Mouse (Mus musculus): ENCODE measurements around the gene Ccdc151. TPM values are rescaled to one million over a fixed set of nuclear protein-coding genes. Genes with fewer than 3 reads are reported as not detected.

The Ccdc151 gene
- not detected in 2 replicates for total RNA-seq (2015)
- total RNA-seq (2017) = not detected in 2 replicates

DNA sequence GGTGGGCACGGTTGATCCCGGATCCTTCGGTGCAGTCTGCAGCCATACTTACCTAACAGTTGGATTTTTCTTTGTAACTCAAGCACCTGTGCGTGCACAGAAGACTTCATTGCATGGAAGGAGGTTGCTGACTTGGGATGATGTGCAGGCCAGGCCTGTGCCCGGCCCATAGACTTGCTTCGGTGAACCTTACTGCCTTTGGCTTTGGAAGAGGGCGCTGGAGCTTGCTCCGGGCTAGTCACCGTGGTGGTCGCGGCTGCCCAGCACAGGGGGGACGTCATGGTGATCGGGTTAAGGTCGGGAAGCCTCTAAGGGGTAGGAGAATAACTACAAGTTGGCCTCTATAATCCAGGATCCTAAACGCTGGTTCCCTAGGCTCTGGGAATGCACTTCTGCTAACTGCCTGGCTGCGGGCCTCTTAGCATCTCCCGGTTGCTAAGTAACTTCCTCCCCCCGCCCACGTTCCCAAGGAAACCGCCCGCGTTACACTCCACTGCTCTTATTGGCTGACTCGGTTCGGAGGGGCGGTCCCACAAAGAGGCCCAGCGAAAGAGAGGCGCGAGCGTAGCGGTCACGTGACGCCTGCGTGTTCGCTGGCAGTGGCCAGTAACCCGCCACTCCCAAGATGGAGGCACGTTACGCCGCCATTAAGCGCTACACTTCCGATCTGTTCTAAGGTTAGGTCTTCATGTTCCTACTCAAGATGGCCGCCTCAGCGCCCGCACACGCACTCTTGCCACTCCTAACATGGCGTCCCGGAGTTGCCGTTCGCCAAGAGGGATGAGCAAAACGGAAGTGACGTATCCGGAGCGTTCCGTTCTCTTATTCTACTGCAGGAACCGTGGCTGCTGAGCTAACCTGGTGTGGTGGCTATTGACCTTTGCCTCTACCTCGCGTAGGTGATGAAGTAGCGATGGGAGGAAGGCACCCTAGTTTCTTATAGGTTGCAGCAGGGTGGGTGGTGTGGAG is at the start of gene Ccdc151, which contains the start of gene Prkcsh:
Gene Ccdc151 (minus strand): TSS at position 441 of the 969 bp plus-strand sequence.
Gene Prkcsh (plus strand): TSS at position 613 of the 969 bp plus-strand sequence.
- ATAC-seq (replicated peaks; ENCODE audit: poor library complexity) = peak; percentile 95

DNA sequence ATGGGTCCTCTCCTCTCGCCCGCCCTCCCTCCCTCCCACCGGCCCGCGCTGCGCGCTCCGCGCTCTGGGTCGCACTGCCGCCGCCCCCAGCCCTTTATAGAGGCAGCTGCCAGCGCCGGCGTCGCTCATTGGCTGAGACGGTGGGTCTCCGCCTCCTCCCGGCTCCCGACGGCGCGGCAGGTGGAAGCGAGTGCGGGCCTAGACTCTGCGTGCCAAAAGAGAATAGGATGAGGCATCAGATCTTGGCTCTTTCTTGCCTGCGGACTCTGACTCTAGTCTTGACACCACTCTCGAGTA is 49.5 kb upstream of the Ccdc151 start, which contains the start of gene Elavl3:
Gene Elavl3 (minus strand): TSS at position 66 of the 297 bp plus-strand sequence.
- no peak for ATAC-seq (replicated peaks; ENCODE audit: poor library complexity)

DNA sequence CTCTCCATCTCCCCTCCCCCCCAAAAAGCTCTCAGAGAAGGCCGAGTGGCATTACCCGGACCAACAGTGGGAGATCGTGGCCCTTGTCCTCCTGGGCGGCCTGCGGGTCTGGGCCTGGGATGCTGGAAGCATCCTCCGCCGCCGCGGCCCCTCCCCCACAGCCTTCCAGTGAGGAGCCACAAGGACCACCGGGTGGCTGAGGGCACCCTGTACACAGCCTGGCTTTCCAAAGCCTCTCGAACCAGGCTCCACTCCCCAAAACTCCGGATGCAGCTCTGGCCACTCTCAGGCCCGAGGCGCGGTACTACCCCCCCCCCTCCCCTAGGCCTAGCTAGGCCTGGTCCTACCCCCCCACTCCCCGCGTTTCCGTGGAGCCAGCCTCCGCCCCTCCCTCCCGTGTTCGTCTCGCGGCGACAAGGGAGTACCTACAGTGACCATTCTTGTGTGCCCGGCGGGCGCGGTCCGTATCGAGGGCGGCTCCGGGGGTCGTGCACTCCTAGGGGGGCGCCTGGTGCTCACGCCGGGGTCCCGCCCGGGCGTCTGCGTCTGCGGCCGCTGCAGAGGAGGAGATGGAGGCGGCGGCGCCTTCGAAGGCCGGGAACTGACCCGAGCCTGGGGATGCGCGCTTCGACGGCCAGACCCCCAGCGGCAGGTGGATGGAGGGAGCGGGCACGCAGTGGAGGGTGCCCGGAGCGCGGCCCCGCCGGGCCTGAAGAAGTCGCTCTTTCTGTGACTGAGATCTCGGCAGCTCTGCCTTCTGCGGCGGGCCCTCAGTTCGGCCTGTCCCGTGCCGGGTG is 48.9 kb upstream of the Ccdc151 start:
- ATAC-seq (replicated peaks; ENCODE audit: poor library complexity) = no peak

DNA sequence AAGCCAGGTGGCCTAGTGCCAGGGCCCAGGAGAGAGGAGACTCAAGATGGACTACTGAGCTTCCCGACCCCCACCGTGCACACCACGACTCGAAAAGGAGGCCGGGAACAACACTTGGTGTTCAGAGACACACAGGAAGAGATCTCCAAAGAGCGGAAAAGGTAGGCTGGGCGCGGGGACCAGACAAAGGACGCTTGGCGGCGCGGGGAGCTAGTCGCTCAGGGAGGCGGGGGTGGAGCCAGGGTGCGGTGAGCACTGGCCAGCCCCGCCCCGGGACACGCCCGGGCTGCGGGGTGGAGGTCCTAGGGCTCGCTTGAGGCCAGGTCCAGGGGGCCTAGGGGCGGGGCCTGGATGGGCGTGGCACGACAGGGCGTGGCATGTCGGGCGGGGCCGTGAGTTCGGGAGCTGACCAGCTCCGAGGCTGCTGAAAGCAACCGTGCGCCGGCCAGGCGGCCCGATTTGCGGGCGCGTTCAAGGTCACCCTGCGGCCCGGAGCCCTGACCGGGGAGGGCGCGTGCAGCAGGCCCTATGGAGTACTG is 48.0 kb upstream of the Ccdc151 start:
- ATAC-seq (replicated peaks; ENCODE audit: poor library complexity) = peak; percentile 69

DNA sequence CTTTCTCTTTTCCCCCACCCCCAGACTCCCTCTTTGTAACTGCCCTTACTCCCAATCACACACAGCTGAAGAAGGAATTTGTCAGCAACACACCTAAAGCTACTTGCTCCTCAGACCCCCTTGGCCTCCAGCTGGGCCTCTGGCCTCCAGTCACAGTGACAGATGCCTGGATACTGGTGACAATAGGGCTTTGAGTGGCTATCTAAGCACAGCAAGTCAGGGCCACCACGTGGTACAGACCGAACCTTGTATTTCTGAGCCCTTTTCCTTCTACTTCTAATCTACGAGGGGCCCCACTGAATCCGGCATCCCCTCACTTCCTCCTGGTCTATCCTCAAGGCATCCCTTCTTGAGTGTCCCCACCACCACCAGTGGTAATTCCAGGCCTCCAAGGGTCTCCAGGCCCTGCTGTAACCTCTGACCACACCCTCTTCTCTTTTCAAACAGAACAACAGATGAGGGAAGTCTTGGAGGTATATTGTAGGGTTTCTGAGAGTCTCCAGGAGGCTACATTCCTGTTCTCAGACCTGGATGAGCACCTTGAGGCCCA is 47.4 kb upstream of the Ccdc151 start:
- ATAC-seq (replicated peaks; ENCODE audit: poor library complexity) = no peak

DNA sequence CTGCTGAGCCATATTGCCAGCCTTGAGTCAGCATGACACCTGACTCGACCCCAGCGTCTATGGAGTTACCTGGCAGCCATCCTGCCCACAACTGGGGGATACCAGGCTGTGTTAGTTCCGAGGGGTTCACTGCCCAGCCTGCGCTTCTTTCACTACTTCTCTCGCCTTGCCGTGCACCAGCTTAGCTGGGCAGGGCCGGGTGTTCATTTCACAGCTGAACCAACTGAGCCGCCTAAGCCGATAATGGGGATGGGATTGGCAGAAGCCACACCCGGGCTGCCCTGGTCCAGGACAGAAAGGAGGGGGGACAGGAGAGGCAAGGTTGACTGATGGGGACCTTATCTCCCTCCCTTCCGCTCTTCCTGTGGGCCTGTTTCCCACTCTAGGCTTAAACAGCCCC is 46.9 kb upstream of the Ccdc151 start:
- ATAC-seq (replicated peaks; ENCODE audit: poor library complexity) = no peak

DNA sequence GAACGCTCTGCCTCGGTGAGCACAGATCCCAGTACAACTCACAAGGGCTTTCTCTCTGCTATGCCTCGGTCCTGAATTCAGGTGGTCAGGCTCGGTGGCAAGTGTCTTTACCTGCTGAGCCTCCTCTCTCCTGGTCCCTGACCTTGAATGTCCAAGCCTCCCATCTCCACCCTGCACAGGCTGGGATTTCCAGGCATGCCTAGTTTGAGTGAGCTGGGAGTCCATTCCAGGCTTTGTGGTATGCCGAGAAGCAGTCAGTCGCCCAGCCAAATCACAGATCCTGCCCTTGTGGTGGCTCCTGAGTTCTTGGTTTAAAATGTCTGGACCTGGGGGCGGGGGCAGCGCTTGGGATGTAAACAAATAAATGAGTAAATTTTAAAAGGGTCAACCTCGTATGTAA is 44.9 kb upstream of the Ccdc151 start:
- ATAC-seq (replicated peaks; ENCODE audit: poor library complexity) = no peak

DNA sequence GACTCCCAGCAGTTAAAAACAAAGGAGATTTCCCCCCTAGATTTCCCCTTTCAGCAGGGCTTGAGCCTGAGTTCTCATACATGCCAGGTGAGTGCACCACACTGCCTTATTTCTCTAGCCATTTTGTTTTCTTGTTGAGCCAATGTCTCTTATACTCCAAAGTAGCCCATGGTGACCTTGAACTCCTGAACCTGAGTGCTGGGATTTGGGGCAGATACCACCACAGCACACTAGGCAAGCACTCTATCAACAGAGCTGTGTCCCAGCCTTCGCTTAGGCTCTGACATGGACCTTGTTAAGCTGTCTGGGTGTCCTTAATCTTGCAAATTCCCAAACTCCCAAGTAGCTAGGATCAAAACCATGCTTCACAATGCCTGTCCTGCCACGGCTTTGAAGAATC is 39.4 kb upstream of the Ccdc151 start:
- no peak for ATAC-seq (replicated peaks; ENCODE audit: poor library complexity)

DNA sequence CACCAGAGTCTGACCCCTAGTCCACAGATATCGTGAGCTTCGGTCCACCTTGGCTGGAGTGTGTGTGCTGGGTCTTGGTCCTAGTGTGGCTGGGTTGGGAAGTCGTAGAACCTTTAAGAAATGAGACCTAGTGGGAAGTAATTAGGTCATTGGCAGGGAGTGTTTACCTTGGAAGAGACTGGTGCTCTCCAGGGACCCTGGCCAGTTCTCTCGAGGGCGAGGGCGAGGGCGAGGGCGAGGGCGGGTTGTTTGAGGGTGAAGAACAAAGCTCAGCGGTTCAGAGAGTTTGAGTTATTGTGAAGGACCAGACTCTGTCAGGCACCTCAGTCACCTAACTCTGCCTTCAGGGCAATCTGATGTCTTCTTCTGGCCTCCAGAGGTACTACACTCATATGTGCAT is 35.4 kb upstream of the Ccdc151 start:
- ATAC-seq (replicated peaks; ENCODE audit: poor library complexity) = no peak

DNA sequence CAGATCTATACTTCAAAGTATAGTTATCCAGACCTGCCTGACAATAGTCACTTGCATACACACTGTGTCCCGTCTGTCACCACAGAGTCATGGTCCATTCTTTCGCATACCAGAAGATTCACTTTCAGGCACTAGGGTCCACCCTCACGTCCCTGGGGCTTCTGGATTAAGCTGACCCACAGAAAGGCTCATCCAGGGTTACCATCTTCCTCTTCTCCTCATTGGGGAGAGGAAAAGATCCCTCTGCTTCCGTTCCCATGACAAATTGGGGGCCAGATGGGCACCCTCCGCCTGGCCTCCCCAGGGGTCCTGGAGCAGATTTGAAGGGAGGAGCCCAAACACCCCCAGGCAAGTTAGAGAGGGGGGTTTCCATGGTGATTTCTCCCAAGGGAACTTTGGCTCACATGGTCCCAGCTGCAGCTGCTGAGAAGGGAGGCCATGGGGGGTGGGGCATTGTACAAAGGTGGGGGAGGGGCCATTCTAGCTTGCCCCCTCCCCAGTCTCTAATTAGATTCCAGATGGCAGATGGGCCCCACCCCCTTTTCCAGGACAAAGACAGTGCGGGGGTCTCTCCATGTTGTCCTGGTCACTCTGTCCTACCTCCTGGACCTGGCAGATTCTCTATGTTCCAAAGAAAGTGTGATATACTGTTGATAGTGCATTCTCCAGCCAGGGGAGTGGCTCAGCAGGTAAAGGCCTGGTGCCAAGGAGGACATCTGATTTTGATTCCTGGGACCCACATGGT is 33.0 kb upstream of the Ccdc151 start:
- ATAC-seq (replicated peaks; ENCODE audit: poor library complexity) = no peak

DNA sequence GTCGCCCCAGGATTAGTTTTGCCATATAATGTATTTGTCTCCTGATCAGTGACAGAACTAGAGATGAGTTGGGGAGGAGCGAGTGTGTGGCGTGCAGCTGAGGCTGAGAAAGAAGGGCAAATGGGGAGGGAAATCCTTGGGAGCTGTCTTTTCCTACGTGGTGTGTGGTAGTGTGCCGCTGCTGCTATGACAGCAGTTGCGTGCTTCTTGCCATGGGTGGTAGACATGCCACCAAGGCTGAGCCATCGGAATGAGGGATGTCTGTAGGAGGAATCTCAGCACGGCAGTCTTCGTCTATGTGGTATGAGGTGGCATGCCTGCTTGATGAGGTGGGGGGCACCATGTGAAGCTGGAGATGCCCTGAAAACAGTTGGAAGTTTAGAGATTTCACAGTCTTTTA is 28.0 kb upstream of the Ccdc151 start:
- no peak for ATAC-seq (replicated peaks; ENCODE audit: poor library complexity)

DNA sequence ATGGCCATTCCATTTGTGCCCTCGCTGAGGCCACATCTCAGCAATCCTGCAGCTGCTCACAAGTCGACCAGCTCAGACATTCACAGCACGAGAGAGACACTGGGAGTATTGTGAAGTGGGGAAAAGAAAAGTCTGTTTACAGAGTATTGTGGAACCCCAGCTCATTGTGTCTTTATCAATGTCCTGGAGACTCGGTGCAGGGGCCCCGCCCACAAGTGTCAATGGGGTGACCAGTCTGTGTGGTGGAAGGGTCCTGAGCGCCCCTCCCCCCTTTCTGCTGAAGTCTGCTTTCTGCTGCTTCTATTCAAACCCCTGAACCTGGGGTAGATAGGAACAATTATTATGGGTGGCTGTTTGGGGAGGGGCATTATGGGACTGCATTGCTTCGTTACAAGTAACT is 26.0 kb upstream of the Ccdc151 start:
- ATAC-seq (replicated peaks; ENCODE audit: poor library complexity) = no peak

DNA sequence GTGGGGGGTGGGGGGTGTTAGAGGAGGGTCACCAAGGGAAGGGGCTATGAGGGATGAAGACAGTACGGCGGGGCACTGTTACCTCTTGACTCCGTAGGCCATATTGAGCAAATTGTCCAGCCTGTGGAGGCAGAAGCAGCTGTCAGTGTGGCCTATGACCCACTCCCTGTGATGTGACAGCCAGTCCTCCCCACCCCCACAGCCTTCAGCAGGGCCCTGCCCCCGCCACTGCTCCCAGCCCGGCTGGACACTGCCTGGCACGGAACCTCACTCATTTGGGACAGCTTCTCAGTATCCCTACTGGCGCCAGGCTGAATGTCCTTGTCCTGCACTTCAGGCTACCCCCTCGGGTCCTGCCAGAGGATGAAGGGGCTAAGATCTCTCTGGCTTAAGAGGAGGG is 22.2 kb upstream of the Ccdc151 start:
- no peak for ATAC-seq (replicated peaks; ENCODE audit: poor library complexity)

DNA sequence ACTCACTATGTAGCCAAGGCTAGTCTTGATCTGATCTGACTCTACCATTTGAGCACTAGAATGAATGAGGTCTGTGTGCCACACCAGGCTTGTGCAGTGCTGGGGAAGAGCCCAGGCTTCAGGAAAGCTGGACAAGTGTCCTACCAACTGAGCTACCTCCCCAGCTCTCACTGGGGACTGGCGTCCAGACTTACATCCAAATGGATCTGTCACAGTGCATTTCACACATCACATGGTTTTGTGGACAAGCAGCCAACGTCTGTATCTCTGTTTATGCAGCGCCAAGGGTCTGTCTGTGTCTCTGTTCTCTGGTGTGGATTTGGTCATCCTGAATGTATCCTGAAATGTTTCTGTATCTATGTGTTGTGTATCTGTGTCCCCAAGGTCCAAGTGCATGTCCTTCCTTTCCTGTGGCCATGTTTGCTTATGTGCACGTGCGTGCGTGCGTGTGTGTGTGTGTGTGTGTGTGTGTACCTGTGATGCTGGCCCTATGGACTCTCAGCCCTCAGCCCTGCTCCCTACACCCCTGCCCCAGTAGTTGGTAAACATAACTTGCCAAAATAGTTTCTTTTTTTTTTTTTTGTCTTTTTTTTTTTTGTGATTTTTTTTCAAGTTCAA is 14.9 kb upstream of the Ccdc151 start:
- no peak for ATAC-seq (replicated peaks; ENCODE audit: poor library complexity)

DNA sequence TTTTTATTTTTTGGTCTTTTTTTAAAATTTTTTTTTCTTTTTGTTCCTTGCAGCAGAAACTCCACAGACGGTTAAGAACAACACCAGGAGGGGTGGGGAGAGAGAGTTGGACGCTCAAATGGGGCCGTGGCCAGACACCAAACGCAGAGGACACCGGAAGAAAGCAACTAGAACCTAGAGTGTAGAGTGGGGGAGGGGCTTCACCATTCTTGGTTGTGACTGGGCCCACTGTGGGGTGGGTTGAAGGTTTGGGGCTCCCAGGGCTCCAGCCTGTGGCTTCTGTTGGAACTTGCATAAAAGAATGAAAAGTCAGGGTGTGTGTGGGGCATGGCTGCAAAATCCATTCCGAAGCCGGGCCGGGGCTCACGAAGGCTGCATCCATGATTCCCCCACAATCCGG is 13.8 kb upstream of the Ccdc151 start:
- no peak for ATAC-seq (replicated peaks; ENCODE audit: poor library complexity)

DNA sequence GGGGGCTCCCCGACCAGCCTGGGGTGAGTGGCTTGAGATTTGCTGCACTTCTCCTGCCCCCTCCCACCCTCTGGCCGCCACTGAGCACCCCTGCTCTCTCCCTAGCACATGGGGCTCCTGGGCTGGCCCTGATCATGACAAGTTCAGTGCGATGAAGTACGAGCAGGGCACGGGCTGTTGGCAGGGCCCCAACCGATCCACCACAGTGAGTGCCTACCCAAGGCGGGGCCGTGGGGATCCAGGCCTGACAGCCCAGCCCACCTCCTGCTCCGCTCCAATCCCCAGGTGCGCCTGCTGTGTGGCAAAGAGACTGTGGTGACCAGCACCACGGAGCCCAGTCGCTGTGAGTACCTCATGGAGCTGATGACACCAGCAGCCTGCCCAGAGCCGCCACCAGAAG is 10.3 kb upstream of the Ccdc151 start:
- no peak for ATAC-seq (replicated peaks; ENCODE audit: poor library complexity)

DNA sequence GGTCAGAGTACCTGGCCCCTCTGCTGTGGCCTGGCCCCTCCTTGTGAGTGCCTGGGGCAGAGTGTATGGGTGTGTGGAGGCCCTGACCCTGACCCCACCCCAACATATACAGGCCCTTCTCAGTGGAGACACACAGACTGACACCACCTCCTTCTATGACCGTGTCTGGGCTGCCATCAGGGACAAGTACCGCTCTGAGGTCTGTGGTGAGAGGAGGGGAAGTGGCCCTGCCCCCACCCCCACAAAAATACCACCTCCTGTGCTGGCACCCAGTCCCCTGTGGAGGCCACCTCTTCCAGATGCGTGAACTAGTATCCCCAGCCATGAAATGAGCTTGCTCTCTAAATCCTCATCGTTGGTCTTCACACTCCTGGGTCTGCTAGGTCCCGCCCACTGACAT is 8.6 kb upstream of the Ccdc151 start:
- no peak for ATAC-seq (replicated peaks; ENCODE audit: poor library complexity)

DNA sequence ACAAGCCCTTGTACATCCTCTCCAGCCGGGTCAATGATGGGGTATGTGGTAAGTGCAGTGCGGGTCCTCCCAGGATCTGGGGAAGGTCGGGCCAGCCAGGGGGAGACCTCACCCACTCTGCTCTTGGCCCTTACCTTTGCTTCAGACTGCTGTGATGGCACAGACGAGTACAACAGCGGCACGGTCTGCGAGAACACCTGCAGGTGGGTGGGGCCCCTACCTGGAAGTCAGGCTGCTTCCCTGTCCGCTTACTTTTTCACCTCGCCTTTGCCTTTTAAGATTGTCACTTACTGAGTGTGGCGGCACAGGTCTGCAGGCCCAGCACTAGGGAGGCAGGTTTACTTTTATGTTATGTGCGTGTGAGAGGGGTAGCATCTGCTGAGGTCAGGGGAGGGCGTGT is 2.1 kb upstream of the Ccdc151 start:
- no peak for ATAC-seq (replicated peaks; ENCODE audit: poor library complexity)

DNA sequence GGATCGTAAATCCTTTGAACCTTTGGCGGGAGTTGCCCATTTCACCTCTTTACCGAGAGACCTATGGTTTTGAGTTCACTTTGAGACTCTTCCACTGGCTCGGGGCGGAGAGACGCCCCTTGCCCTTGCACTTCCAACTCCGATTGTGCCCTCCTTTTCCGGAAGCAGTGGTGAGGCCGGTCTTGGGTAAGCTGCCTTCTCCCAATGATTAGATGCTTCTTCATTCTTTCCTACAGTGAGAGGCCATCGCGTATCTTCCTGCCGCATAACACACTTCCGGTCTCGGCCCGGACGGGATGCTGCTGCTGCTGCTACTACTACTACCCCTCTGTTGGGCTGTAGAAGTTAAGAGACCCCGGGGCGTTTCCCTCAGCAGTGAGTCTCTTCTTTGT is 725 bp upstream of the Ccdc151 start:
- ATAC-seq (replicated peaks; ENCODE audit: poor library complexity) = peak; percentile 43

DNA sequence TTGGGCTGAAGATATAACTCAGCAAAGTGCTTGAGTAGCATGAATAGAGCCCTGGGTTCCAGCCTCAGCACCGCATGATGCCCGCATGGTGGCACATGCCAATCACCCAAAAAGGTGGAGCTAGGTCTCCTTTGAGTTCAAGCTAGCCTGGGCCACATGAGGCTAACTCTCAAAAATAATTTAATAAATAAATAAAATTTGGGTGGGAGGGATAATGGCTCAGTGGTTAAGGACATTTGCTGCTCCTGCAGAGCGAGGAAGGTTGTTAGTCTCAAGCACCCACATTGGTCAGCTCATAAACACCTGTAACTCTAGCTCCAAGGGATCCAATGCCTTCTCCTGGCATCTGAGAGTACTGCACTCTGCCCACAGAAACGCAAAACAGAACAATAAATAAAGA is 801 bp downstream of the Ccdc151 start:
- no peak for ATAC-seq (replicated peaks; ENCODE audit: poor library complexity)
